Mouse (Mus musculus) cerebellum, adult 2 months (tissue): ENCODE measurements around the gene Pprc1. TPM values are rescaled to one million over a fixed set of nuclear protein-coding genes. Genes with fewer than 3 reads are reported as not detected.
A peak's percentile ranks its signal among the peaks of the same experiment; 100 is the strongest.

ENCODE experiments used
- DNase-seq, 2 experiments: peaks; one replicate each; pipeline ENCODE4 v3.0.0; 2021
- H3K27ac ChIP-seq: fragments of 200-500 bp; 2 replicates; pipeline ENCODE4 v1.5.1; 2012; ENCODE audit warnings: low read length, control low read depth, inconsistent platforms; ENCODE audit not compliant: insufficient read depth
- H3K27me3 ChIP-seq: fragments of 200-500 bp; 2 replicates; pipeline ENCODE4 v1.6.1; 2012; ENCODE audit warnings: inconsistent platforms, mild to moderate bottlenecking, low read length, moderate library complexity; ENCODE audit not compliant: control insufficient read depth, insufficient read depth
- H3K4me1 ChIP-seq: fragments of 200-500 bp; 2 replicates; pipeline ENCODE4 v1.6.1; 2011; ENCODE audit warnings: low read length; ENCODE audit not compliant: control insufficient read depth, insufficient read depth
- H3K4me3 ChIP-seq: fragments of 200-500 bp; replicated peaks from 2 replicates; pipeline ENCODE3; 2011; ENCODE audit warnings: mild to moderate bottlenecking, low read depth, low read length, control low read depth; ENCODE audit not compliant: insufficient read depth
- CTCF ChIP-seq: fragments of 200-500 bp; IDR thresholded peaks from 2 replicates; pipeline ENCODE4 v1.5.1; 2011; ENCODE audit warnings: low read depth, mild to moderate bottlenecking, control low read depth, low read length, moderate library complexity, borderline replicate concordance; ENCODE audit not compliant: insufficient read depth
- POLR2A ChIP-seq: fragments of 200-500 bp; IDR thresholded peaks from 2 replicates; pipeline ENCODE4 v1.6.1; 2011; ENCODE audit warnings: low read length, control low read depth, borderline replicate concordance; ENCODE audit not compliant: insufficient read depth
- WGBS: fragments of 180-500 bp; shearing (Covaris S2); methylation state at CpG from one replicate; pipeline ENCODE4 v1.1.7; 2018; 5-methylcytosine and 5-hydroxymethylcytosine counted together
- polyA plus RNA-seq: library from polyadenylated mRNA; depleted of rRNA; stranded (reverse); fragments of >200 nt; gene quantifications from 2 replicates; pipeline ENCODE4 v1.2.3, GENCODE M21; 2012

Gene Pprc1
- polyA plus RNA-seq, 1 experiment = 18.1 TPM

DNA sequence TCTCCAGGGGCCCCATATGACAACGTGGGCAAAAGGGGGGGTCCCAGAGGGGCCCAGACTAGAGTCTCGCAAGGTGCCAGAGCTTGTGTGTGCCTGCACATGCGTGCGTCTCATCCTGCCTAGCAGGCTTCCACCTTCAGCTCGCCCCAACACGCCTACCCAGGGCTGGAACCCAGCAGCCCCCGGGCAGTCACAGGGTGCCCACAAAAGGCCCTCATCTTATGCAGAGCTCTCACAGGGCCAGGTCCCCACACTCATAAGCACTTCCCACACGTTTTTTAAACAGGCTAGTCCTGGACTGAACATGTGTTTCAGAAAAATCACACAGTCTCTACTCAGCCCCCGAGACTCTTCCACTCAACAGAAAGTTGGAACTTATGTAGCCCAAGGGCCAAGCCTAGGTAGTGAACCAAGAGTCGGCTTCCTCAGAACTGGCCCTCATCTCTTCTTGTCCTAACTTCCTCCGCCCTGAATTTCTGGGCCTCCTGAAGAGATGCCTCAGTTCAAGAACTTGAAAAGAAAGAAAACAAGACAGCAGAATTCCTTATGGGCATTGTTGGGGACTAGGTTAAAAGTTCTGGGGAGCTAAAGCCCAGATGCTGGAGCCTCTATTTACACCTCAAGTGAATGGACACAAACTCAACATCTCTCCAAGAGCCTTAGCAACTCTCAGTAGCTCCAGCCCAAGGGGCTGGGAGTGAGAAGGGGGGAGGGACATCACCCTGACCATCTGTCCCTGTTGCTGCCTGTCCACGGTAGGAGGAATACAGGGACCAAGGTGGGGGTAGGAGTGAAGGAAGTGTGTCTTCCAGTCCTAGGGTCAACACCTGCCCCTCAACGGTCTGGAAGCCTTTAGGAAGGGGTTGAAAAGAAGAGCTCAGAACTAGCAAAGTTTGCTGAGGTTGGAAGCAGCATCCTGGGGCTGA is 6.5 kb upstream of the Pprc1 start:
- 4% methylated on average over 13 of the region's 13 CpGs for WGBS
- peak overlapping the region; percentile 43; the same call in 1 of the 2 replicates for H3K27ac ChIP-seq
- DNase-seq = peak; percentile 55 to 72
- TF ChIP-seq CTCF (no peak), POLR2A (no peak)
- H3K4me3 ChIP-seq = peak overlapping the region; percentile 60
- H3K27me3 ChIP-seq = no peaks in the 10 kb centered on the region
- peaks cover 40% of the 10 kb centered on the region; the same call in 1 of the 2 replicates for H3K4me1 ChIP-seq

DNA sequence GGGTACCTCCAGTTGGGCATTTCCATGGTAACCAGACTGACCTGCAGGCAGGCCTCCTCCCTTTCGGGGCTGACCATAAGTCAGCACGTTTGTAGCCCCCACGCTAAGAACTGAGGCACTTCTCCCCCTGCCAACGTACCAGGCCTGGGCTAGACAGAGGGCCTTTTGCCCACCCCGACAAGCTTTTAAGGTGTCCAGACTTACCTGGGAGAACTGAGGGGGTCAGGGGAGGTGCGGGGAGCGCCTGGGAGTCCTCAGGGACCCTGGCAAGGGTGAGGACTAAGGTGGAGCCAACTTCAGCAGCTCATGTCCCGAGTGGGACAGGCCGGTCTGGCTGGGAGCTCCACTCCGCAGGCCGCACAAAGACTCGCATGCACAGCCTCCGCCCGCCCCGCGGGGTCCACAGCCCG is 5.8 kb upstream of the Pprc1 start:
- Histone ChIP-seq H3K4me3 (peak overlapping the region; percentile 60), H3K27ac (peak overlapping the region; percentile 43; the same call in 1 of the 2 replicates), H3K4me1 (peaks cover 43% of the 10 kb centered on the region; the same call in 1 of the 2 replicates), H3K27me3 (no peaks in the 10 kb centered on the region)
- under 1% methylated on average over 17 of the region's 17 CpGs for WGBS
- peak; percentile 49 to 51 for DNase-seq
- no peak for TF ChIP-seq CTCF
- TF ChIP-seq POLR2A = no peak

DNA sequence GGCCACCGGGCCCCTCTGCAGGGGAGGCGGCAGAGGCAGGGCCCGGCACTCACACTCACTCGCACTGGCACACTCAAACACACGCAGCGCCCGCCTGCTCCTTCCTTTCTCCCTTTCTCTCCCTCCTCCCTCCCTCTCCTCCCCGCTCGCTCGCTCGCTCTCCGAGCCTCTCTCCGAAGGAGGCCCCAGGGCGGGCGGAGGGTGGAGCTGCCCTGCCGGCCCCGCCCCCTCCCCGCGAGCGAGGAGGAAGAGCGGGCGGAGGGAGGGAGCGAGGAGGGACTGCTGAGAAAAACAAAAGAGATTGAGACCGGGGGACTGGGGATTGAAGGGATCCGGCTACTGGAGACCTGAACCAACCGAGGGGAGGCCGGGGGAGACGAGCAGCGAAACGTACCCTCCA is 5.2 kb upstream of the Pprc1 start:
- Histone ChIP-seq H3K4me3 (peak overlapping the region; percentile 86), H3K27ac (peak overlapping the region; percentile 78), H3K27me3 (no peaks in the 10 kb centered on the region), H3K4me1 (peaks cover 43% of the 10 kb centered on the region; the same call in 1 of the 2 replicates)
- DNase-seq = peak; percentile 84 to 91
- whole genome bisulfite sequencing = 3% methylated on average over 28 of the region's 30 CpGs
- TF ChIP-seq CTCF (no peak), POLR2A (peak; percentile 56)

DNA sequence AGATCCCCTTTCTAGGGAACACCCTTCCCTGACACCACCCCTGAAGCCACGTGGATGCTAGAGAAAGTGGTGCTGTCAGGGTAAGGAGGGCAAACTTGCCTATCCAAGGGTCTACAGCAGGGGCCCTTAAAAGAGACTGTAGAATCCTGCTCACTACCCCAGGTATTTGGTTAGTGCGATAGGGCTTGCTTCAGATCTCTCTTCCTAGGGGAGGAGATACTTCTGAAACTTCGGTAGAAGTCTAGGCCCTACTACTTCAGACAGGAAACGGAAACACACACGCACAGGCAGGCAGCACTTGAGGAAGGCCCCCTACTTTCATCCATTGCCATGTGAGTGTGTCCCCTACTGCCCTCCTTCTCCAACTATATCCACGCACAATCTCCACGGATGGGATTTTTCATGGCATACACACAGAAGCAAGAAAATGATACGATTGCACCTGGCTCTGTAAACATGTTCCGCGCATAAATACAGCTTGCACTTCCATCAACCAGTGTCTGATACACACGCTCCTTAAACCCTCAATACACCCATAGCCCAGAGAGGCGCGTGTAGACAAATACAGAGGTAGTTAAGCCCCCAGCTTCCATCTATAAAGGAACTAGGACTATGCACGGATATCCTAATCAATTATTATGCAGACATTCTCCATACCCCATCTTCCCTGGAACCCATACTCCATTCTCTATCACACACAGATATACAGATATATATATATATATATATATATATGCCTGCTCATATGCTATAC is 4.4 kb upstream of the Pprc1 start:
- Histone ChIP-seq H3K4me1 (peaks cover 37% of the 10 kb centered on the region; the same call in 1 of the 2 replicates), H3K27me3 (no peaks in the 10 kb centered on the region), H3K4me3 (peak overlapping the region; percentile 86), H3K27ac (peak overlapping the region; percentile 78)
- TF ChIP-seq POLR2A = no peak
- TF ChIP-seq CTCF = no peak
- peak in 1 of 2 experiments; percentile 38 for DNase-seq
- 32% methylated on average over 14 of the region's 14 CpGs for WGBS

DNA sequence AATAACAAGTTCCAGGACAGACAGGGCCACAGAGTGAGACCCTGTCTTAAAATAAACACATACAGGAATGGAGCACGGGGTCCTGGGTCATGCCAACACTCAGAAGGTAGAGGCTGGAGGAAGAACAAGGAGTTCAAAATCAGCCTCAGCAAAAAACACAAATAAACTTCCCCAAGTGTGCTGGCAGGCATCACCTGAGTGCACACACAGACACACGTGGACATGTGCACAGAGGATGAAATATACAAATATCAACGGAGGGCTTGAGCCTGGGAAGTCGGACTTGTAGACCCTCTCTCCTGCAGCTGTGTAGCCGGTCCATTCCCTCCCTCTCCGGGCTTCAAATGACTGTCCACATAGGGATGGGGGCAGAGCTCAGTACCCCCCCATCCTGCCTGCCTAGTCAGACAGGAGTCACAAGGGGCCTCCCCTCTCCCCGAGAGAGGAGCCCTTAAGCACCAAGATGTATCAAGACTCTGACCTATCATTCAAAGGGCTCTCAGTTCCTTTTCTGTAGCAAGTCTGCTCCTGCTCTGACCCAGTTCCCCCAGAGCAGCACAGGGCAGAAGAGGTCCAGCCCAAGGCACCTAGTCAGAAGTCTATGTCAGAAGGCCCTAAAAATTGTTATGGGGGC is 3.3 kb upstream of the Pprc1 start:
- 5% methylated on average over 7 of the region's 7 CpGs for WGBS
- DNase-seq = peak in 1 of 2 experiments; percentile 31
- no peaks in the 10 kb centered on the region for H3K27me3 ChIP-seq
- peak overlapping the region; percentile 43 for H3K4me3 ChIP-seq
- peaks cover 27% of the 10 kb centered on the region; the same call in 1 of the 2 replicates for H3K4me1 ChIP-seq
- TF ChIP-seq POLR2A (no peak), CTCF (no peak)
- H3K27ac ChIP-seq = peak overlapping the region; percentile 66

DNA sequence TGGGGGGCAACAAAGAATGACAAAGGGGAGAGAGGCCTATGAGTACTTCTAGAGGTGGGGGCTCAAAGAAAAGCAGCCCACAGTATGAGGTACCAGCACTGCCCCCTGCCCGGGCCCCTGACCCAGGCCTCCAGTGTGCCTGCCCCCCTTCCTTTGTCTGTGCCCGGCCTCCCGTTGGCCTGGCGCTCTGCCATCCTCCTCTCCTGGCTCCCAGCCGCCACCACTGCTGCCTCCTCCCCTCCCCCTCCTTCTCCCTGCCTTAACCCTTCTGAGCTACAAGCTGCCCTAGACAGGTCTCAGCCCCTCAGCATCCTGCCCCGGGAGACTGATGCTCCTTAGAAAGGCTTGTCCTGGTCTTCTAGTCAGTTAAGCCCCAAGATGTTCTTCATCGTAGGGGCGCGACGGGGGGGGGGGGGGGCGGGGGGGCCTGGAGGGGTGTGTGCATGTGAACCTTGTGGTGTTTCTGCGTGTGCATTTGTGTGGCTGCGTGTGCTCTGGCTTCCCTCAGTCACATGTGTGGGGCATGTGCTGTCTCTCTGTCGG is 2.7 kb upstream of the Pprc1 start:
- peak overlapping the region; percentile 43 for H3K4me3 ChIP-seq
- peaks cover 23% of the 10 kb centered on the region; the same call in 1 of the 2 replicates for H3K4me1 ChIP-seq
- no peak for TF ChIP-seq POLR2A
- TF ChIP-seq CTCF = no peak
- 0% methylated on average over 14 of the region's 14 CpGs for WGBS
- no peaks in the 10 kb centered on the region for H3K27me3 ChIP-seq
- DNase-seq = peak; percentile 81
- peak overlapping the region; percentile 66 for H3K27ac ChIP-seq
